Mouse (Mus musculus): ENCODE measurements around the gene Prkar1a.

Prkar1a gene

DNA sequence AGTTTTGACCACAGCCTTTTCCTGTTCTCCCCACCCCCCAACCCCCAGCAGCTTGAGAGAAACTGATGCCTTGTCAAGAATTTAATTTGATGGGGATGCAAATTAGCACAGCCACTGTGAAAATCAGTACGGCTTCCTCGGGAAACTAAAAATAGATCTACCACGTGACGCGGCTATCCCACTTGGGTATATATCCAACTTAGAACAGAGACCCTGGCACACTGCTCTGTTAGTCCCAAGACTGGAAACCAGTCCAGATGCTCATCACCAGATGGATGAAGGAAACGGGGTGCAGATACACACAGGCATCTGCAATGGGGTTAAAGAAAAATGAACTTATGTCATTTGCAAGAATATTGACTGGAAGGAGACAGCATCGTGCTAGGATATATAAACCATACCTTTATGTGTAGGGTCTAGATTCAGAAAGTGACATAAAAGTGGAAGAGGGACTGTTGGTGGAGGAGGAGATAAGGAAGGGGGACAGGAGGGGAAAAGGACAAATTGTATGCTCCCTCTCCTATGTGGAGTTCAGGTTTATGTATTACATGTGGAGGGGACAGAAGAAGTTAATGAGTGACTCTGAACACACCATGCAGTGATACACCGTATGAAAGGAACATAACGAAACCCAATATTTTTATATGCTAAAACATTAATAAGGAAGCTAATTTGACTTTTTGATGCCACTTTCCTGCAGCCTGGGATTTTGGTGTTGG is 56.3 kb downstream of the Prkar1a start:
- no peak for DNase-seq (ENCODE audit: low spot score)

DNA sequence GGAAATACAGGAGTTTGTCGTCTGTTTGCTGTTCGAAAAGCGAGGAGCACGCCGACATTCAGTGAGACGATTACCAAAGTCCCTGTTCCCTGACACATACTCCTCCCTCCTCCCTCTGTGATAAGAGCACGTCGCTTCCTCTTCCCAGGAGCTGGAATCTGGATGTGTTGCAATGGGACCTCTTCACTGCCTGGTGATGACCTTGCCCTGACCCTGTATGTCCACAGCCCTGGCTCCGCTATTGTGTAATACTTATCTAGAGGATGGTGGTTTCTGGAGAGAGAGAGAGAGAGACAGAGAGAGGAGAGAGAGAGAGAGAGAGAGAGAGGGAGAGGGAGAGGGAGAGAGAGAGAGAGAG is 56.8 kb downstream of the Prkar1a start:
- no peak for DNase-seq (ENCODE audit: low spot score)

DNA sequence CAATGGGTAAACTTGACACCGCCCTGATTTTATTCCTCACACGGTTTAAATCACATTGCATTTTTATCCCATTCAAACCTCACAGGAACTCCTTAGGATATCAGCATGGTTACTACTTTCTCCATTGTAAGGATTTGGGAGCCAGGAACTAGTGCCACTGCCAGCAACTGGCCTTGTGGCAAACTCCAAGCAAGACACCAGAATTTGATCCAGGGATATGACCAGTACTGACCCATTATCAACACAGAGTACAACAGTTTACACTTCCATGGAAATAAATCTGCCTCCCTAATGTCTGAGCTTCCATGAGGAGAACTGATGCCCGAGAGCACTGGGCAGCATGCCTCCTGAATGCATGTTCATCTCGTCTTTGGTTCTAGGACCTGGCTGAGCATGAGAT is 57.4 kb downstream of the Prkar1a start:
- no peak for DNase-seq (ENCODE audit: low spot score)

DNA sequence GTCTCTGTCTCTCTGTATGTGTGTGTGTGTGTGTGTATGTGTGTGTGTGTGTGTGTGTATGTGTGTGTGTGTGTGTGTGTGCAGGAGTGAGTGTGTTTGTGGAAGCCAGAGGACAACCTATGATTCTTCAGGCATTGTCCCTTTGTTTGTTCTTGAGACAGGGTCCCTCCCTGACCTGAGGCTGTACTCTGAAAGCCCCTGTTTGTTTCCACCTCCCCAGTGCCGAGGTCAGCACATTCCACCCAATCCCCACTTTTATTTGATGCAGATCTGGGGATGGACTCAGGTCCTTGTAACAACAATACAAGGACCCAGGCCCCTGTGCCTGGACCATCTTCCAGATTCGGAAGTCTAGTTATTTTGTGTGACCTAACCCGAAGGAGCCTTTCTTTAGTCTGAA is 58.2 kb downstream of the Prkar1a start:
- no peak for DNase-seq (ENCODE audit: low spot score)

DNA sequence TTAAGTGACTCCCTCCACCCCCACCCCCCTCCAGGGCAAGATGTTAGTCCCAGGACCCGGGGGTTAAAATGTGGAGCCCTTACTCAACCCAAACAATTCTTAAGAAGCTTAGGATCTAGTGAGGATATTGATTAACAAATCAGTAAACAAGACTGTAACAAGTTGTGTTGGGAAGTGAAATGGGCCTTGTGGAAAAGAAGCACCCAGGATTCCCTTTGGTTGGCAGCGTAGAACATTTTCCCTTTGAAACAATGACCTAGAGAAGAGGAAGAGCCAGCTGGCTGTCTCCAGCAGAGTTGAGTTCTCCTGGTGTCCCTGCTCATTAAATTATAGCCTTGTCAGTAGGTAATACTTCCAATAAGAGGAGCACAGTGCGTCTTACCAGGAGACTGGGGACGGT is 59.6 kb downstream of the Prkar1a start:
- no peak for DNase-seq (ENCODE audit: low spot score)

DNA sequence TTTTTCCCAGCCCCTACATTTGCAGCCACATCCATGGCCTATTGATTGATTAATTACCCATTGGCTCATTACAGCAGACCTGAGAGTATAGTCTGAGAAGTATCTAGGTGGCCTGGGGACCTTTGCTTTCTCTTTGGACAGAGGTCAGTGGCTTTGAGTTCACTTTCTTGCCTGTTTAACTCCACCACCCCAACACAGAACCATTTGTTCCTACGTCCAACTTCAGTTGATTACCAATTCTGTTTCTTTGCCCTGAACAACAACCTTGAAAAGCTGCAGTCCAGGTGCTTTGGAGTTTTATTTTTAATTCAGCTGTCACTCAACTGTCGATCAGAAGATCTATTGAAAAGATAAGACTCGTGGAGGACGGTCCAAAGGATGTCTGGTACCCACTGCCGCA is 60.3 kb downstream of the Prkar1a start:
- DNase-seq (ENCODE audit: low spot score), result no peak

DNA sequence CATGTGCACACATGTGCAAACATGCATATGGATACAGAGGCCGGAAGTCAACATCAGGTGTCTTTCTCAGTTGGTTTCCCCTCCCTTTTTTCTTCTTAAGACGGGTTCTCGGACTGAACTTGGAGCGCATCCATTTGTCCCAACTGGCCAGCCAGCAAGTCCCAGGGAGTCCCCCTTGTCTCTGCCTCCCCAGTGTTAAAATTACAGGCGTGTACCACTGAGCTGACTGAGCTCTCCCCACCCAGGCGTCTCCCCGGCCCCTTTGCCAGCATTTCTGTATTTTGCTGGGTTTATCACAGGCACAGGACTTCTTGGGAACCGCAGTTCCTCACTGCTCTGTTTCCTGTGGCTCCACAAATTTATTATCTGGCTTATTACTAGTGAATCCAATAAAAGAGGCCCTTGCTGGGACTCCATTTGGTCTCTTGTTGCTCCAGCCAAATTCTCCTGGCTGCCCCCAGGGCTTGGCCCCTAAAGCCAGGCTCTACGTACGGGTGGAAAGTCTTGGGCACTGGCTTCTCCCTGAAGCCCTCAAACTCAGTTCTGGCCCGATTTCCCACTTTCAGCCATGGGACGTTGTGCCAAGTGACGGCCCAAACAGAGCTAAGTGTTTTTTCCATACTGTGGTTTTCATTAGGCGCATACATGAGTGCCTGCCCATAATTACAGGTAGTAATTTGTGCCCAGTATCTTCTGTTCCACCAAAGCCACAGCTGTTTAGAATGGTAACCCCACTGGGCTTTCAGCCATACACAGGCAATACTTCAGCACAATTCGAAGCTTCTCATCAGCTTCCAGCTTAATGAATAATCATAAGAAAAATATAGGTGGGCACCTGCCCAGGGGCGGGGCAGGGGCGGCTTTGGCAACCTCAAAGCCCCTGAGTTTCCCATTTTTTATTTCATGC is 65.4 kb downstream of the Prkar1a start:
- DNase-seq (ENCODE audit: low spot score), result no peak

DNA sequence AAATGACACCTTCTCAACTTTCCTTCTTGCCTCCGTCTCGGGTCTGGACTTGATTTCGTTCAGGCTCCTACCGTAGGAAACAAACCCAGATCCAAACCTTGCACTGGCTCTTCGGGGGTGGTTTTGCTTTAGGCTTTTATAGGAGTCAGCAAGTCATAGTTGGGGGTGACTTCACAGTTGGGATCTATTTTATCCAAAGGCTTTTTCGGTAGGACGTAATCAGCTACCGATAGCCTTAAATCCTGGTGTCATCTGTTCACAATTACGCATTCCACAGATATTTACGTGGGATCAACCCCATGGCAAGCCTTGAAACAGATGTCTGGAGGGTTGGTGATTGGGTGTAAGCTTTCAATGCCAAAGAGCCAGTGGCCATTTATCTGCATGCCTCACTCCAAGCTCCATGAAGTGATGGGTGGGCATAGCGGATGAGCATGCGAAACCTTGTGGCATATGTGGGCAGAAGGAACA is 66.1 kb downstream of the Prkar1a start:
- no peak for DNase-seq (ENCODE audit: low spot score)

DNA sequence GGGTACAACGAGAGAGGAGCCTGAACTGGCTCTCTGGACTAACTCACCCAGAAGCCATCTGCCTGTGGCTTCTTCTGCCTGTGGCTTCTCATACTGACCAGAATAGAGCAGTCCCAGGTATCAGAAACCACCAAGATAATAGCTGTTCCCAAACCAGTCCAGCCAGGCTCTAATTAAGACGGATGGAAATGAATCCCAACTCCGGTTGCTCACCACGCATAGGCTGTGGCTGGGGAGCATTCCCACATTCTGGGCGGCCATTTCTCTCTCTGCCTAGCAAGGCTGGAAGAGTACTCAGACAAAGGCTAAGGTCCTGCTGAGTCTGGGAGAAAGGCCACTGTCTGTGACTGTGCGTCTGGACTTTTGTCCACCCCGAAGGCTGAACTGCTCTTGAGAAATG is 67.8 kb downstream of the Prkar1a start:
- no peak for DNase-seq (ENCODE audit: low spot score)

DNA sequence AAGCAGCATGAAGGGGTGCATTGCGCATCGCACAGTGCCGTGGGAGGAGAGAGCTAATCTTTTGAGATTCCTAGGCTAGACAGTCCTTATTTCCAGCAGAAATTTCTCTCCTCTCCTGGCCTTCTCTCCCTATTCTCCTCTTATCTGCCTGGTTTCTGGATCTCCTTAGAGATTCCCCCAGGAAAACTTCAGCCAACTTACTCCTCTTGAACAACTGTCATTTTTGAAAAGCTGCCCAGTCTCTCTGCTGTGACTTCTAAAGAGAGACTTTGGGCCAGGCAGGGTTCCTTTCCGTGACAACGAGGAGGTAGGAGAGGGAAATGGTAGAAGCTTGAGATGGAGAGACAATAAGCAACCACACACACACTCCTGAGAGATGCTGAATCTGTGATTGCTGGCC is 68.2 kb downstream of the Prkar1a start:
- DNase-seq (ENCODE audit: low spot score), result no peak

DNA sequence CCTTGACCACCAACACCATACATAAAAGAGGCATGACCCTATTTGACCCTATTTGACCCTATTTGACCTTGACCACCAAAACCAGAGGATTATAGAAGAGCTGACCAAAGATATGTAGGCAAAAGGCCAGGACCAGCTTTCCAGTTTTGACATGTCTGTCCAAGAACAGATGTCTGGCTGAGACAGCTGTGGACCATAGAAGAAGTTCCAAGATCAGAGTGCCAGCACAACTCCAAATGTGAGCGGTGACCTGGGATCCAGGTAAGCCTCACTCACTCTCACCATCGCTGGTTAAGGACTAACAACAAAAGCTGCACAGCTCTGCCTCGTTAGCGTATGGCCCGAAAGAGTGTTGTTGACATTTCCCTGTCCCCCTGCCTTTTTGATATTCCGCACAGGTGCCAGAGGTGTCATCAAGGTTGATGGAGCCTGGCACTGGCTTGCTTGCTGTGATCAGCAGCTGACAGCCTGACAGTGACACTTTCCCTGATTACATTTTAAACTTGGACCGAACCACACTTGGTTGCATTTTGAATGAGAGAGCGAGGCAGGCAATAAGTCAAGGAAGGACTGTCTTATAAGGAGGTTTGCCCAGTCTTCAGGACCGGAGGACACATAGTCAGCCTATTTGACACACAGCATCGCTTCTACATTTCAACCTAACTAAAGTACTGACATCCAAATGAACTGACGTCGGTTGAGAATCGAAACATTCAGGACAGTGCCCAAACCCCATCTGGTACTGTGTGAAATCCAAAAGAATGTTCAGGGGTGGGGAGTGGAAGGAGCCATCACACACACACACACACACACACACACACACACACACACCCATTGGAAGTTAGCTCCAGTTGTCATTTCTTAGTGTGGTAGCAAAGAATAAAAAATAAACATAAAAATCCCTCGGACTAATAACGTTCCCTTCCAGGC is 69.0 kb downstream of the Prkar1a start:
- DNase-seq (ENCODE audit: low spot score), result no peak

All from ovary, postnatal 10 days (tissue).